Mouse (Mus musculus): ENCODE results near the gene Arid5b.

Gene Arid5b

DNA sequence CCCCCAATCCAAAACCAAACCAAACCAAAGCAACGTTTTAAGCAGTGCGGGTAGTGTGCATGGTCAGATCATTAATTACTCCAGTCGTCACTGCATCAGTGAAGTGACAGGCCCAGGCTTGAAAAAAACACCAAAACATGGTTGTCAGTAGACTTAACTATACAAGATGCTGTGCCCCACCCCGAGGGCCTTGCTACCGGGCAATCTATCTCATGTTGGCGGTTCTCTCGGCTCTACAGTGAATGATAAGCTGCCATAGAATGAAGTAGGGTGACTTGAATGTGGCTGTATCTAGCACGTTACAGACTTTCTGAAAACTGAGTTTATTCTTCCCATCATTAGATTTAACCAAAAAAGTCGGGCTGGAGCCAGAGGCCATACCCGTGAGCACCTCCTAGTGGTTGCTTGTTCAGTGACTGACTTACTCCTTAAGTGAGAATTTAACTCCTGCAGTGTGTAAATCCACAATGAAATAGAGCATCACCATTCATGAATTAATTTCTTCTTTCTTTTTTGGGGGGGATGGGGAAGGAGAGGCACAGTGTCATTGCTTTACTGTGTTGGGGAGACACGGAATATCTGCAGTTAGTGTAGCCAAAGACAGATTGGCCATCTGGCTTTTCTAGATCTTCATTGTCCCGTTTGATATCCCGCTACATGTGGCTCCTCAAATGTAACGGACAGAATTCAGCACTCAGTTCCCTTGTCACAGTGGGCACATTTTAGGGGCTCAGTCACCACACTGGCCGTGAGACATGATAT is 188.9 kb downstream of the Arid5b start:
- no peak for DNase-seq (ENCODE audit: low spot score)

DNA sequence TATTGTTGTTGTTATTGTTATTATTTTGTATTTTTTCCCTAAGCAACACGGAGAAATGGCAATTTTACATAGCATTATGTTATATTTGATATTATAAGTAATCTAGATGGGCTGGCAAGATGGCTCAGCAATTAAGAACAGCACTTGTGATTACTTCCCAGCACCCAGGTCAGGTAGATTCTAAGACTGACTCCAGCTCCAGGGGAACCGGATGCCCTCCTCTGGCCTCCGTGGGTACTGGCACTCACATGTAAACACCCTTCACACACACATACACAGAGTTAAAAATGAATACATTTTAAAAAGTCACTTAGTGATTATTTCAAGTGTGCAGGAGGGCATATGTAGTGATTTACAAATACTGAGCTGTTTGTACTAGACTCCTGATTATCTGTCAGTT is 190.8 kb downstream of the Arid5b start:
- DNase-seq (ENCODE audit: low spot score) = no peak

DNA sequence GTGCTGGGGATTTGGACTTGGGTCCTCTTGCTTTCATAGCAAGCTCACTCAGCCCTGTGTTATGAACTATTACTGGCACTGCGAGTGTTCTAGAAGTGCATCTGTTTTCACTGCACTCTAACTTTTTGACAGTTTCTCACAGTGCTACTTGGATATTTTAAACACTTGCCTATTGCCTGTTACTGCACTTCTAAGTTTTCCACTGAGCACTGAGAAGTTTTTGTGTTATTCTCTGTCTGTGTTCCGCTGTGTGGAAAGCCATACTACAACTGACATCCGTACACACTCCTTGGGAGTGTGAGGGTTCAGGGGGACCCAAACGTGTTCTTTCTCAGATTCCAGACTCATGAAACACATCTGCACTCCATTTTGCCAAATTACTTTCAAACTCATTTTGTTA is 191.6 kb downstream of the Arid5b start:
- DNase-seq (ENCODE audit: low spot score) = no peak

DNA sequence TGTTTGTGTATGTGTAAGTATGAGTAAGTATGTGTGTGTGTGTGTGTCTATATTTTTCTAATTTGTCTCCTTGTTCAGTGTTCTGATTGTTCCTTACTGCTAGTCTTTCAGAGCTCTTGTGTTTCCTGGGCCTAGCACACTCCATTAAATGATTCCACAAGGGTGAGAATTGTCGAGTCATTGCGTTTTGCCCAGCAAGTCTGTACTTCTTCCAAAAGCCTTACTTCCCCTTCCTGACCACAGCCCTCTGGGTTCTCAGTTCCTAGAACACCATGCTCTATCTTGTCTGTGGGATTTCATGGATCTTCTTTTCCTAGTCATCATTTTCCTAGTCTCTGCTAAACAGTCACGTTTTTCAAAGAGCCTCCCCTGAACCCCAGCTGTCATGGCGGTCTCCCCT is 193.0 kb downstream of the Arid5b start:
- no peak for DNase-seq (ENCODE audit: low spot score)

DNA sequence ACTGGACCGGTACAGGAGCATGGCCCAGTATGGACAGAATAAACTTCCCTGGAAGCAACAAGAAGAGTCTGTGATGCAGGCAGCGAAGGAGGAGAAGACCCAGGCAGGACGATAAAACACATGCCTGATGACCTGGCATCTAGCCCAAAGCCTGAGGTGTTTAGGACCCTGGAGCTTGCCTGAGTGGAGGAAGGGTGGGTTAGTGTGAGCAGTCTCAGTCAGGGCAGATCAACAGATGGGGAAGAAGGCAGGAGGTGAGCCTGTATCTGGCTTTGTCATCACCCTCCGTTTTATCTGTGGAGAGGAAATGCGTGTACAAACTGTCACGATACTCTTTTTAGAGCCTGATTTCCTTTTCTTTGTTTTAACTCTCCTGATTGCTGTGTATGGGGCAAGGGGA is 196.8 kb downstream of the Arid5b start:
- DNase-seq (ENCODE audit: low spot score) = no peak

DNA sequence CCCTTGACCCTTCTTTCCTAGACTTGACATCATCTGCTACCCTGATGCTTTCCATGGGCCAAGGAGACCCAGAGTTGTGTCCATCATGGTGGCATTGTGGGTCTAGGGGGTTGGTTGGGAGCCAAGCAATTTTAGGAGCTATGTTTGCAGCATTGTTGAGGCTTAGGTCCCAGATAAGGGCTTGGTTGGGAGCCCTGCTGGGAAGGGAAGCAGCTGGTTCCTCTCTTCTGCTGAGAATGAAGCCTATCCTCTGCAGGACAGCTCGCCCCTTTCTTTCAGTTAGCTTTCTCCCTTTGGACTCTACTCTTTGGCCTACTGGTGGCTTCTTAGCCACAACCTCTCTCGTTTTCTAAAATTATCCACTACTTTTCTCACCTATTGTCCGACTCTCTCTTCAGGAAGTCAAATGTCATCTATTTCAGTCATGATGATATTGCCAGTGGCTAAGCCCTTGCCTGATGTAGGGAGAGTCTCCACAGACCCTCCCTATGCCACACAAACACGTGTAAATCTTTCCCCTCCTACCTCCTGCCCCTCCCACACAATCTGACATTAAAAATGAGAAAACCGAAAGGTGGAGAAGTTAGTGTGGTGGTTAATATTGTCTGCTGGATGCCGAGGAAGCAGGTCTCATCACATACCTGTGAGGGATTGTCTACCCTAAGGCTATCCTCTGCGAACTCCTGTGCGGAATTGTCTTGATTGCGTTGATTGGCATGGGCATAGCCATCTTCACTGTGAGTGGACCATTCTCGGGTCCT is 198.4 kb downstream of the Arid5b start:
- no peak for DNase-seq (ENCODE audit: low spot score)

DNA sequence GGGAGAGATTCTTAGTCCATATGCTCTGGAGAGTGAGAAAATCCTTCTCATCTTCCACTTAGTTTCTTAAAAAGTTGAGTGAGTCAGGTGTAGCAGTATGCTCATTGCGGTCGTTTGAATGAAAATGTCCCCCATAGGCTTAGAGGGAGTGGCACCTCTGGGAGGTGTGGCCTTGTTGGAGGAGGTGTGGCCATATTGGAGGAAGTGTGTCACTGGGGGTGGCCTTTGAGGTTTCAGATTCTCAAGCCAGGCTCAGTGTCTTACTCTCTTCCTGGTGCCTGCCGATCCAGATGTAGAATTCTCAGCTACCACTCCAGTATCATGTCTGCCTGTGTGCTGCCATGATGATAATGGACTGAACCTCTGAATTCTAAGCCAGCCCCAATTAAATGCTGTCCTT is 199.8 kb downstream of the Arid5b start:
- no peak for DNase-seq (ENCODE audit: low spot score)

DNA sequence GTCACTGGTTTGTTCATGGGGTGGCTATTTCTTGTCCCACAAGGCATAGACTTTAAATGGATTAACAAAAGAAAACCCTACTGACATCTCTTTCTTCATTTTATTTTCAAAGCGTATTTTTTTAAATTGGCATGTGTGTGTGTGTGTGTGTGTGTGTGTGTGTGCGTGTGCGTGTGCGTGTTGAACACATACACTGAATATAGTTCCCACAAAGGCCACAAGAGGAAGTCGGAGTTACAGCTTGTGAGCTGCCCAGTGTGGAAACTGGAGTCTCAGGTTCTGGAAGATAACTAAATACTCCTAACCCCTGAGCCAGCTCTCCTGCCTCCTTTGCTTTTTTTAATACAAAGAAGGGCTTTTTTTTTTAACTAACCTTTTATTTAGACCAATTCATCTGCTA is 203.4 kb downstream of the Arid5b start:
- no peak for DNase-seq (ENCODE audit: low spot score)

DNA sequence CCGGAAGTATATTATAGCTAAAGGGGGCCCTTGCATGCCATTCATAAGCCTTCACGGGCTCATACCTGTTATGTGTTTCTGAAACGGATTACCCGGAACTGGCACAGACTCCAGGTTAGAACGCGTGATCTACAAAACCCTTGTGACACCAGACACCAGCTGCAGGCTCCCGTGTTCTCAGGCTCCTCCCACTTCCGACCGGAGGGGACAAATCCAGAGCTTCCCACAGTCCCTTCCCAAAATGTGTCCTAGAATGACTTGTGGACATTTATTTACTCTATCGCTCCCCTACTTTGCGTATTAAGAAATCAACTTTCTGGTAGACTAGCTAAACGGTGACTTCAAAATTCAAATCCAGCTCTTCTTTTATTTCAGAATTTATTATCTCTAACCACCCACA is 204.2 kb downstream of the Arid5b start:
- DNase-seq (ENCODE audit: low spot score) = no peak

DNA sequence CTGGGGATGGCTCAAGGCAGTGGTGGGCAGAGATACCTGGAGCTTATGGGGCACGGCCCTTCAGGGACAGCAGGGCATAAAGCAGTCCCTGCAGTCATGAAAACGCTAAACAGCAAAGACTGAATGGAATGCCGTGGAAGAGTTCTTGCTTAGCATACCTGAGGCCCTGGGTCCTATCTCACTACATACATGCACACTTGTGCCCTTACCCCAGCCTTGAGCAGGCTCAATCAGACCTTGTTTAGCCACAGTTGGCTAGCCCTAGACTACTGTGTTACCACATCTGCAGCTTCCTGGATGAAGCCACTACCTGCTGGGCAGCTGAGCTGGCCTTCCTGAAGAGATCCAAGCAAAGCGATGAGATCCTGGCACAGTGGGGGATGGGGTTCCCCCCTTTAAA is 205.9 kb downstream of the Arid5b start:
- no peak for DNase-seq (ENCODE audit: low spot score)

DNA sequence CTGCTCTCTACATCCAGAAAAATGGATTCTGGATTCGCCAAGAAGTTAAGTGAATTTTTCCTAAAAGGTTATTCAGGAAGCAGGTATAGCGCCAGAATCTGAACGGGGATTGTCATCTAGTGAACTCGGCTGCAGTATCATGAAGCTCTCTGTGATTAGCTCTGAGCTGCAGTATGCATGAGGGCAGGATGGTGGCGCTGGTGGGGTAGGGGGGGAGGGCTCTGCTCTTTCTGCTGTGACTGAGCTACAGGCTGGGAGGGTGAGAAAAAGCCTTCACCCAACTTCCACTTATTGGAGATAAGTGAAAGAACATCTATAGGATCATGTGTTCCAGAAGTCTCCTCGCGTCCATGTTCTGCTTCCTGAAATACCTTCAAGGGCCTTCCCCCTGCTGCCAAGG is 207.5 kb downstream of the Arid5b start:
- no peak for DNase-seq (ENCODE audit: low spot score)

DNA sequence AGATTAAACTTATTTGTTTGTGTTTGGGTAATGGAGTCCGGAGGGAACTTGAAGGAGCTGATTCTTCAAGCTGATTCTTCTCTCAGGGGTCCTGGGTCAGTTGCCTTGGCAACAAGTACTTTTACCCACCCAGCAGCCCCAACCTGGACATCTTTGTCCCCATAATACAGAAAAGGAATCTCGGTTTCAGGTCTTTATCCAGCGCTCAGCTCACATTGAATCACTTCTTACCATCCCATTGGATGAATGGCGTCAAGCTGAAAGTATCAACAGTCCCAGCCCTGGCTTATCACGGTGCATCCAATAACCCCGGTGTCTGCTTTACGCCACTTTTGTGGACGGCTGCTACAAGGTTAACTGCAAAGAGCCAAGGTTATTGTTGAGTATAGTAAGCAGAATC is 210.1 kb downstream of the Arid5b start:
- no peak for DNase-seq (ENCODE audit: low spot score)

DNA sequence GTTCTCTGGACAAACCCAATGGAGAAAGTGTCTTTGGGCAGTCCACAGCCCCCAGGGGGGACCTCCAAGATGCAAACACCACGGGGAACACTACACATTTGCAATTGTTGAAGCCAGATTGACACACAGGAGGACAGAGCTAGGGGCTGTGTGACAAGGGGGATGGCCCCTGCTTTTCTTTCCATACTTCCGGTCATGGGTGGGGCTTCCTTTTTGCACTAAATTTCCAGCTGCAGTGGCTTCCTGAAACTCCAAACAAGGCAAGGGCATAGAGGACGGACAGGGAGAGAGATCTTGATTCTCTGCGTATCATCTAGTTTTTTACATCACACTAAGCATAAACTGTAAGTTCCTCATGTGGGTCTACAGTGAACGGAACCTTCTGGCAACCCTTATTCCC is 210.6 kb downstream of the Arid5b start:
- no peak for DNase-seq (ENCODE audit: low spot score)

DNA sequence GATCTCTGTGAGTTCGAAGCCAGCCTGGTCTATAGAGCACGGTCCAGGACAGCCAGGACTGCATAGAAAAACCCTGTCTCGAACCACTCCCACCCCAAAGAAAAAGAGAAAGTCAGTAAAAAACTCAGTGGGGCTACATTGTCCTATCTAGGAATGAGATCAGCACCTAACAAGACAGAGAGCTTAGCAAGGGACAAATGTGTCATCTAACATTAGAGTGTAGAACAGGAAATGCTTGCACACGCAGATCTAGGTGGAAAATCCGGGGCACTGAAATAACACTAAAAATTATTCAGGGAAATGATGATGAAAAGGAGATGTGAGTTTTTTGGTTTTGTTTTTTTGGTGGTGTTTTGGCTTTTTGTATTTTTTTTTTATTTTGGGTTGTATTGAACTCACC is 212.4 kb downstream of the Arid5b start:
- no peak for DNase-seq (ENCODE audit: low spot score)

DNA sequence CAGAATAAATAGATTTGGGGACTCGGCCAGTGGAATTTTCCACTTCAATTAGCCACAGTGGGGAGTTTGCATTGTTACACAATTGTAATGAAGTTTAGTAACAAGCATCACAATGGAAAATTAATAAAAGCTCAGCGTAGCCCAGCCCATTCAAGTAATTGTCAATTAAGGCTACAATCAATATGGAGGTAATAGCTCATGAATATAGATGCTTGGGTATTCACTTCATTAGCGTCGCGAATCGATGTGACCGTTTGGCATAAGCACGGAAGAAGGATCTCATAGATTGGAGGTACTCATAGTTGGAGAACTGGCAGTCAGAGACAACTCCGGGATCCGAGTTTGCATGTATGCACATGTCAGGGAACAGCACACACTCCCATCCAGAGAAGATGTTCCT is 214.0 kb downstream of the Arid5b start:
- DNase-seq (ENCODE audit: low spot score) = no peak

DNA sequence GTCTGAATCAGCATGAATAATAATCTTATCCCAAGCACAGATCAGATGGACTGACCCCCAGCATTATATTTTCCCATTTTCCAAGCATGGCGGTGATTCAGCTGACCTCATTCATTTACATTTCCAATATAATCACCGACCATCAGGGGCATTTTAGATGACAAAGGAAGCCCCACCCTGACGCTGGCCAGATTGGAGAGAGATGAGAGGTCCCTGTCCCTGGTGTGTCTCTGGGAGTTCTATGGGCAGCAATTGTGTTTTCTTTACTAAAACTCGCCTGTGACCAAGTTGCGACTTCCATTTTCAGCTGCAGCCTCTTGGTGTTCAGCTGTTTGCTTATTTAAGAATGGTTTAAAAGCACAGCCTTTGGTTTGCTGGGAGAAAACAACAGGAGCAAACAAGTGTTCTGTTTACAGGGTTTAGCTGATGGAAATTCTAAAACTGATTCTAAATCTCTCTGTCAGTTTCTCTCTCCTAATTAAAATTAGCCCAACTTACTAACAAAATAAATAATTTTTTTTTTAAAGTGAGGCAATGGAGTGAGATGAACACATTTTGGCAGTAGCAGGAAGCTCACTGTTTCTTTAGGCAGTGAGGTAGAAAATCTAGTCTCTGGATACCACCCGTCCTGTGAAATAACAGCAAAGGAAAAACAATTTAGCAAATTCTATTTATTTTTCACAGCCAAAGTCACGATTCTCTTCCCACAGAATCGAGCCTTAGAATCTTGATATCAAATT is 214.6 kb downstream of the Arid5b start:
- DNase-seq (ENCODE audit: low spot score) = no peak

DNA sequence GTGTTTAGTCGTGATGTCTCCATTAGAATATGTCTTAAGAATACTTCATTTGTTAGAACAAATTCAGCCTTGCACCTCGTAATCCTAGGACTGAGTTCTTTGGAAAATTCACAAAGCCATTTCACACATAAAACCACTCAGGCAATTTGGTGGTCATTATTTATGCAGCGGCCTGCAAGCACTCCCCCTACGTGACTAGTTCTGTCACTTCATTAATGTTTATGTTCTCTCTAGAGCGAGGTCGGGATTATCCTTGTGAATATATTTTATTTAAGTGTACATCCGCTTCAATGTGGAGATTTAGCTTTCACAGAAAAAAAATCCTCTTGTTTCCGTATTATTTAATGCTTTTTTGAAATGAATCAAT is 217.3 kb downstream of the Arid5b start:
- no peak for DNase-seq (ENCODE audit: low spot score)

DNA sequence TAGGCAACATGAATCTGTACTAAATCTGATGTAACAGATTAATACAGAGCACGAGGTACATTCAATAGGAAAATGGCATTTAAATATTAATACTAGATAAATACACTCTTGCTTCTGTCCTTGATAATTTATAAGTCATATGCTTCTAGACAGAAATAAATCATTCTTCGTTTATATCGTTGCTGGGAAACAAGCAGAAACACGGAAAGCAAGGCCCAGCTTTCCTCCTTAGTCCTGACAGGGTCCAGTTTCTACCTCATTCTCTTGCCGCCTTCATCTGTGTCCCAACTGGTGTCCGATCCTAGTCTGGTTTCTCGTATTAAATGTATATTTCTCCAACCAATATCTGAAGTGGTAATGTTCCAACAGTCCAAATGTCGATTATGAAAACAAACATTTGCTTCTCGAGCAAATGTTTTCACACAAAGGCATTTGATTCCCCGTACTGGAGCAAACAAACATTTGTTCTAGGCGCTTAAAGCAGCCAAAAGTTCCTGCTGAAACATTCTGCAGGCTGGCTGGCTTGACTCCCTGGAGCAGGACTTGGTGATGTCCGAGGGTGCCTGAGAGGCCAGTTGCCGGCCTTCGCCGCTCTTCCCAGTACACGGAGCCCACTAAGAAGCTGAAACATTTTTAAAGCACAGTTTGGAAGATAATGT is 217.8 kb downstream of the Arid5b start:
- DNase-seq (ENCODE audit: low spot score) = no peak

DNA sequence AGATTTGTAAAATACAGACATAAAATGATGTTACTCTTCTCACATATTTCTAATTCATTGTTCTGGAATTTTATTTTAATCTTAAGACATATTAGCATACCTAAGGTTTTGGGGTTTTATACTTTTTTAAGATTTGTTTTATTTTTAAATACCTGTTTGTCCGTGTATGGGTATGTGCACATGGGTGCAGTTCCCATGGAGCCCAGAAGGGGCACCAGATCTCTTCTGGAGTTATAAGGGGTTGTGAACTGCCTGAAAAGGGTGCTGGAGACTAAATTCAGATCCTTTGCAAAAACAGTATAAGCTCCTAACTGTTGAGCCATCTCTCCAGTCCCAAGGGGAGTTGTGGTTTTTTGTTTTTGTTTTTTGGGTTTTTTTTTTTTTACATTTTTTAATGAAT is 220.2 kb downstream of the Arid5b start:
- no peak for DNase-seq (ENCODE audit: low spot score)

DNA sequence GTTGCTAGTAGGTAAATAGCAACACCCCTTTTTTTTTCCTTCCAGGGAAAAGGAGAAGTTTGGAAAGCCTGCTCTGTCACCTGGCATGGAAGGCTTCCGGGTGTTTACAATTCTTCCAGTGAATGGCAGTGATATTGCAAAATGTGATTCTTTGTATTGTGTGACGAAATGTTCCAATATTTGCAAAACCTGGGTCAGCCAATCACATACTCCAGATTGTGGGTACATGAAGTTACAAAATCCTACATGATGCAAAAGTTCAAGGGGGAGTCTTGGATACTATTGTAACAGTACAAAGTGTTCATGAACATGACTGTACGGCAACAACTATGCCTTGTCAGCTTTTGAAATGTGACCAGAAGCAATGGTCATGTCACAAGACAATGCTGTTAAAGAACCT is 220.7 kb downstream of the Arid5b start:
- no peak for DNase-seq (ENCODE audit: low spot score)

DNA sequence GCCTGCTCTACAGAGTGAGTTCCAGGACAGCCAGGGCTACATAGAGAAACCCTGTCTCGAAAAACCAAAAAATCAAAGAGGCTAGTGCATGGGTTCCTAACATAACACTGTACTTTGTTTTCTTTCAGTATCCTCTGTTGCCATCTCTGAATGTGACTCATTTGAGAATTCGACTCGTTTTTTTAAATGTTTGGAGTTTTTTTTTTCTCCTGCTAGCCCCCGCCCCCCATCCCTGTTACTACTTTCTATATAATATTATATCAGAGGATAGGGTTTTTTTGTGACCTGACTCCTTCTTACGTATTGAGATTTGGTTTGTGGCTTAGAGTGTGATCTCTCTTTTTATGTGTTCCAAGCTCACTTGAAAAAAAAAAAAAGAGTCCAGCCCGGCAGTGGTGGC is 223.8 kb downstream of the Arid5b start:
- no peak for DNase-seq (ENCODE audit: low spot score)

DNA sequence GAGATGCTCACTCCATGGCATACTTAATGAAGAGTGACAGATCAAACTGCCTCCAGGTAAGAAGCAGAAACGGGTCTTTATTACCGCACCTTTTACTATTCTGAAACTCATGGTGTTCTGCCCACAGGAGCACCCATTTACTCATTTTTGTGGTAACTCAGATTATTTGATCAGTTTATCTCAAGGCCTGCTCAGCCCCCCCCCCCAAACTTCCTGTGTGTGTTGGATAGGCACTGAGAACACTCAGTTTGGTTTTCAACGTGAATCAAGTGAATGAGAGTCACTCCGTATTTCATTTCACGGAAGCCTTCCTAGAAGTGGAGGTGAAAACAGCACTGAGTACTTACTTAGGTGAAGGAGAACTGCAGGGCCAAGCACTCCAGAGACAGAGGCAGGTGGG is 224.4 kb downstream of the Arid5b start:
- no peak for DNase-seq (ENCODE audit: low spot score)

DNA sequence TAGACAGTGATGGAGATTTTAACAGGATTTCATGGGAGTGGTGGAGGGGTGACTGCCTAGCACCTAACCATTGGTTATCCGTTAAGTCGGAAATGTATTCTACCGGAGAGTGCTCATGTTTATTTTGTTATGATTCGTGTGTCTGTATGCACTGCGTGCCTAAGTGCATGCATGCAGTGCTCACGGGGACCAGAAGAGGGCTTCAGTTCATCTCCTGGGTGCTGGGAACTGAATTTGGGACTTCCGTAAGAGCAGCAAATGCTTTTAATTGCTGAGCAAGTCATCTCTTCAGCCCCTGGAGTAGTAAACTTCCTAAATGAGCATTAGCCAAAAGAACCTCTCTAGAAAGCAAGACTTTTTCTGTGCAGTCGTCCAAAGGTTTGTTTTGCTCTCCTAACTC is 226.2 kb downstream of the Arid5b start:
- DNase-seq (ENCODE audit: low spot score) = no peak

Data from layer of hippocampus, adult 9-10 months (tissue).